Mouse (Mus musculus): ENCODE data around the gene T. TPM values are rescaled to one million over a fixed set of nuclear protein-coding genes. Genes with fewer than 3 reads are reported as not detected.

Gene T
- polyA plus RNA-seq, 1 experiment from 2014 or later = 0.61 TPM

DNA sequence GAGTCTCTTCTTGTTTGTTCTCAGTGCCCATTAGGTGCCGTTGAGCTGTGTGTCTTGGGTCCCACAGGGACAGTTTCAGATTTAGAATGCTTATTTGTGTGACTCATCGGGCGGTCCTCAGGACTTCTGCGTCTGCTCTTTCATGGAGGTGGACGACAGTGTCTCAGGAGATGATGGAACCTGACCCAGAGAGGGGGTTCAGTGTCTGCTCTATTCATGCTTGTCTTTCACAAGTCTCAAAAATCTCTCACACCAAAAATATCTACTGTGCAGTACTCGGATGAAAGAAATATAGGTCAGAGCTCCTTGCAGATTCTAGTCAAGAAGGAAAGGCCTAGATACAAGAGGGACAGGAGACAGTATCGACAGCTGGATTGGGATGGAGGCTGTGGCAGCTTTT lies 48.7 kb downstream of the T start:
- no peaks in the 10 kb centered on the region for H3K27me3 ChIP-seq (replicated peaks; ENCODE audit: control insufficient read depth, insufficient read depth, low read length)
- H3K9me3 ChIP-seq (ENCODE audit: control insufficient read depth, low read length) = no peaks in the 10 kb centered on the region
- no peaks in the 10 kb centered on the region for H3K36me3 ChIP-seq (ENCODE audit: control insufficient read depth, insufficient read depth)
- H3K4me2 ChIP-seq (ENCODE audit: low read length) = no peak overlapping the region
- H3K9ac ChIP-seq (replicated peaks; ENCODE audit: low read depth, low read length) = no peak overlapping the region
- H3K4me3 ChIP-seq (replicated peaks; ENCODE audit: low read length) = no peak overlapping the region
- no peak for ATAC-seq
- no peaks in the 10 kb centered on the region for H3K4me1 ChIP-seq (replicated peaks; ENCODE audit: control insufficient read depth, insufficient read depth, low read length)
- WGBS = 91% methylated on average over 7 of the region's 7 CpGs
- H3K27ac ChIP-seq (ENCODE audit: low read length) = no peak overlapping the region

DNA sequence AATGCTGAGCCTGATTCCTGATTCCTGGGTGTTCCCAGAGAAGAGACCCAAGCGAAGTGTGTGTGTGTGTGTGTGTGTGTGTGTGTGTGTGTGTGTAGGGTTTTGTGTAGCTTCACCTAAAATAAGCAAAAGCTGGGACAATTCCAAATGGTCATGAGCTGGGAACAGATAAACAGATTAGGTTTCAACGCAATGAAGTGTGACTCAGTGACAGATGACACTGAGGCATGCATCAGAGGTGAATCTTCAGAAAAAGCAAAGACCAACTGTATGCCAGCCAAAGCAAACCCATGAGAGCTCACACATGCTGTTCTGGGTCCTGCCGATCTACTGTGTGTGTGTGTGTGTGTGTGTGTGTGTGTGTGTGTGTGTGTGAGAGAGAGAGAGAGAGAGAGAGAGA lies 50.0 kb downstream of the T start:
- Histone ChIP-seq H3K9me3 (ENCODE audit: control insufficient read depth, low read length) (no peaks in the 10 kb centered on the region), H3K27me3 (replicated peaks; ENCODE audit: control insufficient read depth, insufficient read depth, low read length) (no peaks in the 10 kb centered on the region), H3K4me3 (replicated peaks; ENCODE audit: low read length) (no peak overlapping the region), H3K4me2 (ENCODE audit: low read length) (no peak overlapping the region), H3K36me3 (ENCODE audit: control insufficient read depth, insufficient read depth) (no peaks in the 10 kb centered on the region), H3K27ac (ENCODE audit: low read length) (no peak overlapping the region), H3K9ac (replicated peaks; ENCODE audit: low read depth, low read length) (no peak overlapping the region), H3K4me1 (replicated peaks; ENCODE audit: control insufficient read depth, insufficient read depth, low read length) (no peaks in the 10 kb centered on the region)
- 84% methylated on average over 3 of the region's 3 CpGs for WGBS
- ATAC-seq = no peak

DNA sequence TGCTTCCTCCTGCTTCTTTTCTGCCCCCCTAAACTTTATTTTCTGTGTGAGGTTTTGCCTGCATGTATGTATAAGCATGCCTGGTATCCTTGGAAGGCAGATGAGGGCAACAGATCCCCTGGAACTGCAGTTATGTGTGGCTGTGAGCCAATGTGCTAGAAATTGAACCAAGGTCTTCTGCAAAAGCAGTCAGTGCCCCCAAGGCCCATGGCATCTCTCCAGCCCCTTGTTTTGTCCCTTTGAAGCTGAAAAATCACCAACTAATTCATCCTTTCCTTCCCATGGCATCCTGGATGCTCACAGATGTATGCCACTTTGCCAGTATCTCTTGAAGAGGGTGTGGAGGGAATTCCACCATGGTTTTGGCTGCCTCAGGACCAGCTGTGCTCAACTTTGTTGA lies 50.9 kb downstream of the T start:
- no peak overlapping the region for H3K27ac ChIP-seq (ENCODE audit: low read length)
- no peak overlapping the region for H3K9ac ChIP-seq (replicated peaks; ENCODE audit: low read depth, low read length)
- H3K4me2 ChIP-seq (ENCODE audit: low read length) = no peak overlapping the region
- H3K27me3 ChIP-seq (replicated peaks; ENCODE audit: control insufficient read depth, insufficient read depth, low read length) = no peaks in the 10 kb centered on the region
- no peaks in the 10 kb centered on the region for H3K9me3 ChIP-seq (ENCODE audit: control insufficient read depth, low read length)
- no peaks in the 10 kb centered on the region for H3K36me3 ChIP-seq (ENCODE audit: control insufficient read depth, insufficient read depth)
- H3K4me1 ChIP-seq (replicated peaks; ENCODE audit: control insufficient read depth, insufficient read depth, low read length) = no peaks in the 10 kb centered on the region
- H3K4me3 ChIP-seq (replicated peaks; ENCODE audit: low read length) = no peak overlapping the region
- ATAC-seq = no peak

DNA sequence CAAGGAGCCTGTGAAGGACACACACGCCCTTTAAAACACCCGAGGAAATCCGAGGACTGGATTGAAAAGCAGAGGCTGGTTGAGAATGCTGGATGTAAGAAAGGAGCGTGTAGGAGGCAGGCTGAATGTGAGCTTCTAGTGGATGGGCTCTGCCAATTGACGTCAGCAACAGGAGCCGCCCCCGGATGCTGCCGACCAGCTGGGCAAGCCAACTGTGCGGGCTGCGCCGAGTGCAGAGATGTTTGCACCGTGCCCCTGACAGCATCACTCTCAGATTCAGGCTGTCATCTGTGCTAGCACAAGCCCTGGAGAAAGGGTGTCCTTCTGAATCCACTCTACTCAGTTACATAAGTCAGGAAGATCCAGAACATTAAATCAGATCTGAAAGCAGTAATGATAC lies 53.6 kb downstream of the T start:
- H3K27ac ChIP-seq (ENCODE audit: low read length) = no peak overlapping the region
- H3K4me2 ChIP-seq (ENCODE audit: low read length) = no peak overlapping the region
- no peaks in the 10 kb centered on the region for H3K4me1 ChIP-seq (replicated peaks; ENCODE audit: control insufficient read depth, insufficient read depth, low read length)
- no peaks in the 10 kb centered on the region for H3K36me3 ChIP-seq (ENCODE audit: control insufficient read depth, insufficient read depth)
- no peaks in the 10 kb centered on the region for H3K27me3 ChIP-seq (replicated peaks; ENCODE audit: control insufficient read depth, insufficient read depth, low read length)
- ATAC-seq = peak; percentile 43; the same call in 1 of the 2 replicates
- no peak overlapping the region for H3K4me3 ChIP-seq (replicated peaks; ENCODE audit: low read length)
- H3K9me3 ChIP-seq (ENCODE audit: control insufficient read depth, low read length) = no peaks in the 10 kb centered on the region
- H3K9ac ChIP-seq (replicated peaks; ENCODE audit: low read depth, low read length) = no peak overlapping the region
- WGBS = 52% methylated on average over 12 of the region's 12 CpGs

DNA sequence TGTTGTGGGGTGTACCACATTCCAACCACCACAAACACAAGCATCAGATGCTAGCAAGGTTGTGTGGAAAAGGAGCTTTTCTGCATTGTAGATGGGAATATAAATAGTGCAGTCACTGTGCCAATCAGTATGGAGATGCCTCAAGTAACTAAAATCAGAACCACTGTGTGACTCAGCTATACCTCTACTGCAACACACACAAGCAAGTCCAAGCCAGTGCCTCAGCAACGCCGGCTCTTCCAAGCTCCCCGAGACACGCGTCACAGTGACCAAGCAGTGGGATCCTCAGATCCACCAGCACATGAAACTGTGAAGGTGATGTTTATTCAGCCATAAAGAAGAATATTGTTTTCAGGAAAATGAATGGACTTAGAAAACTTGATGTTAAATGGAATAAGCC lies 56.7 kb downstream of the T start:
- ATAC-seq = no peak
- H3K9ac ChIP-seq (replicated peaks; ENCODE audit: low read depth, low read length) = no peak overlapping the region

More for the DNA sequence above, 56.7 kb downstream of the T start:
- Histone ChIP-seq H3K4me1 (replicated peaks; ENCODE audit: control insufficient read depth, insufficient read depth, low read length) (no peaks in the 10 kb centered on the region), H3K27me3 (replicated peaks; ENCODE audit: control insufficient read depth, insufficient read depth, low read length) (no peaks in the 10 kb centered on the region), H3K4me2 (ENCODE audit: low read length) (no peak overlapping the region), H3K4me3 (replicated peaks; ENCODE audit: low read length) (no peak overlapping the region), H3K27ac (ENCODE audit: low read length) (no peak overlapping the region), H3K9me3 (ENCODE audit: control insufficient read depth, low read length) (no peaks in the 10 kb centered on the region), H3K36me3 (ENCODE audit: control insufficient read depth, insufficient read depth) (no peaks in the 10 kb centered on the region)
- 94% methylated on average over 5 of the region's 5 CpGs for WGBS

Other genes with a start within 250 kb of the T start
- not detected in 2 replicates for gene Ccr6, start 198.4 kb upstream of the T start, polyA plus RNA-seq (2015; fragmentation: Nextera tagmentation; extraction: Ambion mirVana)
- 343 and 355 TPM in 2 replicates for gene Mpc1, start 151.5 kb upstream of the T start, polyA plus RNA-seq (2015; fragmentation: Nextera tagmentation; extraction: Ambion mirVana)
- 141 and 165 TPM in 2 replicates for gene Sft2d1, start 123.3 kb upstream of the T start, polyA plus RNA-seq (2015; fragmentation: Nextera tagmentation; extraction: Ambion mirVana)
- 10.5 and 12.2 TPM in 2 replicates for gene Prr18, start 97.0 kb upstream of the T start, polyA plus RNA-seq (2015; fragmentation: Nextera tagmentation; extraction: Ambion mirVana)
- 0.22 and 0.37 TPM in 2 replicates for gene T2, start 78.4 kb upstream of the T start, polyA plus RNA-seq (2015; fragmentation: Nextera tagmentation; extraction: Ambion mirVana)
- 23.9 and 24.5 TPM in 2 replicates for gene Pde10a, start 90.9 kb downstream of the T start, polyA plus RNA-seq (2015; fragmentation: Nextera tagmentation; extraction: Ambion mirVana)
- not detected in 2 replicates for gene Gm17087, start 132.5 kb downstream of the T start, polyA plus RNA-seq (2015; fragmentation: Nextera tagmentation; extraction: Ambion mirVana)